Mouse (Mus musculus): ENCODE results near the gene Ltb.

The Ltb gene

GRCm38 (mm10) chr17:35193881-35194843 lies at the start of gene Ltb:
Ltb (plus strand) TSS chr17:35194439.
- DNase-seq, result peak; percentile 53

GRCm38 (mm10) chr17:35146139-35146538 lies 48.1 kb upstream of the Ltb start:
- DNase-seq, result no peak

- DNase-seq, result no peak
Measured at GRCm38 (mm10) chr17:35147348-35147747, 46.9 kb upstream of the Ltb start.

GRCm38 (mm10) chr17:35147922-35148639 lies 46.2 kb upstream of the Ltb start:
- no peak for DNase-seq

GRCm38 (mm10) chr17:35152121-35152520 lies 42.1 kb upstream of the Ltb start:
- no peak for DNase-seq

GRCm38 (mm10) chr17:35153077-35153476 lies 41.2 kb upstream of the Ltb start:
- DNase-seq, result no peak

GRCm38 (mm10) chr17:35153931-35154330 lies 40.3 kb upstream of the Ltb start:
- no peak for DNase-seq

GRCm38 (mm10) chr17:35154616-35155015 lies 39.6 kb upstream of the Ltb start:
- DNase-seq, result no peak

GRCm38 (mm10) chr17:35155451-35155850 lies 38.8 kb upstream of the Ltb start:
- DNase-seq, result no peak

GRCm38 (mm10) chr17:35156461-35157200 lies 37.6 kb upstream of the Ltb start:
- DNase-seq, result no peak

- DNase-seq, result no peak
Measured at GRCm38 (mm10) chr17:35157254-35157653, 37.0 kb upstream of the Ltb start.

GRCm38 (mm10) chr17:35157661-35158175 lies 36.5 kb upstream of the Ltb start:
- no peak for DNase-seq

GRCm38 (mm10) chr17:35158850-35159593 lies 35.2 kb upstream of the Ltb start:
- no peak for DNase-seq

- no peak for DNase-seq
Measured at GRCm38 (mm10) chr17:35159638-35160037, 34.6 kb upstream of the Ltb start.

GRCm38 (mm10) chr17:35161421-35161820 lies 32.8 kb upstream of the Ltb start:
- no peak for DNase-seq

- DNase-seq, result no peak
Measured at GRCm38 (mm10) chr17:35162121-35162520, 32.1 kb upstream of the Ltb start.

GRCm38 (mm10) chr17:35162730-35163129 lies 31.5 kb upstream of the Ltb start:
- peak; percentile 61 for DNase-seq

GRCm38 (mm10) chr17:35163326-35164081 lies 30.7 kb upstream of the Ltb start:
- DNase-seq, result peak; percentile 5

- peak; percentile 10 for DNase-seq
Measured at GRCm38 (mm10) chr17:35164218-35164567, 30.0 kb upstream of the Ltb start.

- DNase-seq, result peak; percentile 98
Measured at GRCm38 (mm10) chr17:35164568-35165450, 29.4 kb upstream of the Ltb start, which contains the start of gene Prrc2a. Prrc2a (minus strand) TSS chr17:35164897.

All from lung, postnatal 36 days (tissue).